Mouse (Mus musculus): ENCODE measurements around the gene Hmox2. TPM values are rescaled to one million over a fixed set of nuclear protein-coding genes. Genes with fewer than 3 reads are reported as not detected.
A peak's percentile ranks its signal among the peaks of the same experiment; 100 is the strongest.

Hmox2 gene
- polyA plus RNA-seq, 1 experiment from 2014 or later = 119 TPM

- H3K36me3 ChIP-seq = no peaks in the 10 kb centered on the region
- no peaks in the 10 kb centered on the region for H3K27me3 ChIP-seq (replicated peaks)
Observed at GRCm38 (mm10) chr16:4789311-4789768, 63.2 kb downstream of the Hmox2 start.

GRCm38 (mm10) chr16:4789810-4790559 is 63.8 kb downstream of the Hmox2 start, which contains the start of gene Cdip1:
Gene Cdip1, minus strand, starts transcription at chr16:4790292.
- Histone ChIP-seq H3K9ac (replicated peaks) (peak within 1 kb of the TSS; percentile 89), H3K27me3 (replicated peaks) (no peaks in the 10 kb centered on the region), H3K4me1 (peaks cover 43% of the 10 kb centered on the region), H3K36me3 (no peaks in the 10 kb centered on the region), H3K27ac (replicated peaks) (peak within 1 kb of the TSS; percentile 99), H3K4me2 (peak within 1 kb of the TSS; percentile 85), H3K4me3 (replicated peaks) (peak within 1 kb of the TSS; percentile 86), H3K9me3 (replicated peaks) (no peaks in the 10 kb centered on the region)
- under 1% methylated on average over 51 of the region's 51 CpGs for WGBS
- ATAC-seq (ENCODE audit: low FRiP score) = peak; percentile 99

More at GRCm38 (mm10) chr16:4789311-4789768, 63.2 kb downstream of the Hmox2 start:
- Histone ChIP-seq H3K4me3 (replicated peaks) (peak overlapping the region; percentile 86), H3K4me2 (peak overlapping the region; percentile 85), H3K4me1 (peaks cover 50% of the 10 kb centered on the region), H3K27ac (replicated peaks) (peak overlapping the region; percentile 99), H3K9me3 (replicated peaks) (no peaks in the 10 kb centered on the region), H3K9ac (replicated peaks) (peak overlapping the region; percentile 89)
- WGBS = under 1% methylated on average over 29 of the region's 29 CpGs
- peak; percentile 61 for ATAC-seq (ENCODE audit: low FRiP score)

GRCm38 (mm10) chr16:4791332-4791731 is 65.2 kb downstream of the Hmox2 start:
- Histone ChIP-seq H3K4me3 (replicated peaks) (no peak overlapping the region), H3K36me3 (no peaks in the 10 kb centered on the region), H3K27ac (replicated peaks) (no peak overlapping the region), H3K4me2 (no peak overlapping the region), H3K9me3 (replicated peaks) (no peaks in the 10 kb centered on the region), H3K27me3 (replicated peaks) (no peaks in the 10 kb centered on the region), H3K9ac (replicated peaks) (no peak overlapping the region), H3K4me1 (peaks cover 32% of the 10 kb centered on the region)
- WGBS = 67% methylated on average over 2 of the region's 2 CpGs
- no peak for ATAC-seq (ENCODE audit: low FRiP score)

- Histone ChIP-seq H3K9ac (replicated peaks) (no peak overlapping the region), H3K4me2 (no peak overlapping the region), H3K36me3 (no peaks in the 10 kb centered on the region), H3K27me3 (replicated peaks) (no peaks in the 10 kb centered on the region), H3K9me3 (replicated peaks) (no peaks in the 10 kb centered on the region), H3K4me3 (replicated peaks) (no peak overlapping the region), H3K4me1 (no peaks in the 10 kb centered on the region), H3K27ac (replicated peaks) (no peak overlapping the region)
- ATAC-seq (ENCODE audit: low FRiP score) = no peak
- WGBS = 90% methylated on average over 4 of the region's 4 CpGs
Observed at GRCm38 (mm10) chr16:4796631-4797030, 70.5 kb downstream of the Hmox2 start.

Other genes starting within 250 kb of the Hmox2 start
- 22.4 and 26.3 TPM in 2 replicates for gene Srl, start 184.5 kb upstream of the Hmox2 start, polyA plus RNA-seq (2015; fragmentation: Nextera tagmentation; extraction: Ambion mirVana)
- 8.6 and 12.3 TPM in 2 replicates for gene Tfap4, start 166.5 kb upstream of the Hmox2 start, polyA plus RNA-seq (2015; fragmentation: Nextera tagmentation; extraction: Ambion mirVana)
- 17.2 and 18.7 TPM in 2 replicates for gene Glis2, start 131.6 kb upstream of the Hmox2 start, polyA plus RNA-seq (2015; fragmentation: Nextera tagmentation; extraction: Ambion mirVana)
- gene Pam16, start 101.4 kb upstream of the Hmox2 start, polyA plus RNA-seq (2015; fragmentation: Nextera tagmentation; extraction: Ambion mirVana) = 150 and 179 TPM in 2 replicates
- gene Vasn, start 86.4 kb upstream of the Hmox2 start, polyA plus RNA-seq (2015; fragmentation: Nextera tagmentation; extraction: Ambion mirVana) = 7.1 and 8.8 TPM in 2 replicates
- 68.6 and 71.0 TPM in 2 replicates for gene Dnaja3, start 86.4 kb upstream of the Hmox2 start, polyA plus RNA-seq (2015; fragmentation: Nextera tagmentation; extraction: Ambion mirVana)
- gene Coro7, start 46.6 kb upstream of the Hmox2 start, polyA plus RNA-seq (2015; fragmentation: Nextera tagmentation; extraction: Ambion mirVana) = 31.4 and 35.5 TPM in 2 replicates
- 50.8 and 51.4 TPM in 2 replicates for gene Nmral1, start 7.0 kb upstream of the Hmox2 start, polyA plus RNA-seq (2015; fragmentation: Nextera tagmentation; extraction: Ambion mirVana)
- gene Cdip1, start 63.9 kb downstream of the Hmox2 start, polyA plus RNA-seq (2015; fragmentation: Nextera tagmentation; extraction: Ambion mirVana) = 130 and 137 TPM in 2 replicates
- 0.54 and 0.60 TPM in 2 replicates for gene 4930562C15Rik, start 109.1 kb downstream of the Hmox2 start, polyA plus RNA-seq (2015; fragmentation: Nextera tagmentation; extraction: Ambion mirVana)
- gene Ubald1, start 154.0 kb downstream of the Hmox2 start, polyA plus RNA-seq (2015; fragmentation: Nextera tagmentation; extraction: Ambion mirVana) = 66.0 and 66.7 TPM in 2 replicates
- 122 and 125 TPM in 2 replicates for gene Mgrn1, start 159.9 kb downstream of the Hmox2 start, polyA plus RNA-seq (2015; fragmentation: Nextera tagmentation; extraction: Ambion mirVana)
- 128 and 140 TPM in 2 replicates for gene Nudt16l1, start 212.4 kb downstream of the Hmox2 start, polyA plus RNA-seq (2015; fragmentation: Nextera tagmentation; extraction: Ambion mirVana)
- gene Anks3, start 237.8 kb downstream of the Hmox2 start, polyA plus RNA-seq (2015; fragmentation: Nextera tagmentation; extraction: Ambion mirVana) = 68.6 and 71.5 TPM in 2 replicates

Measured in neural tube, embryonic 15.5 days (tissue).